Mouse (Mus musculus) mouse trophoblast stem cell (cell line): Measurements from ENCODE around the gene Vezt.

ENCODE experiments used
- in situ Hi-C, 2 experiments: fragments of 300-500 bp; cut with MseI, MboI; formaldehyde crosslinking; loops; 2 replicates in 1 of 2; 3 replicates in 1 of 2; pipeline ENCODE4 v1.15.1; 2025

The Vezt gene

GRCm38 (mm10) chr10:93912136-93912855 lies 123.3 kb downstream of the Vezt start:
- in situ Hi-C loops: no loop called here

DNA sequence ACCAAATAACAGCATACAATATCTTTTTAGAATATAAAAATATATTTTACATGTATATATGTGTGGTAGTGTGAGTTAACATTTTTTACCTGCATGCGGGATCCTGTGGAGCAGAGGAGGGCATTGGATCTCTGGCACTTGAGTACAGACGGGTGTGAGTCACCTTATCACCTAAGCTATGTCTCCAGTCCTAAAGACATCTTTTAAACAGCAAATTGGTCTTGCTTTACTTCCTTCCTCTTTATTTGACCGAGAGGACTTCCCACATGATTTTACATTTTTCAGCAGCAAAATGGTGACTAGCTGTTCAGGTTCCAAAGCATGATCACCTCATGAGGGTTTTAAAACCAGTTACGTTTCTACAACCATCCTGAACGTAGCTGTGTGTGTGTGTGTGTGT lies 124.3 kb downstream of the Vezt start:
- in situ Hi-C loops: no loop called here

DNA sequence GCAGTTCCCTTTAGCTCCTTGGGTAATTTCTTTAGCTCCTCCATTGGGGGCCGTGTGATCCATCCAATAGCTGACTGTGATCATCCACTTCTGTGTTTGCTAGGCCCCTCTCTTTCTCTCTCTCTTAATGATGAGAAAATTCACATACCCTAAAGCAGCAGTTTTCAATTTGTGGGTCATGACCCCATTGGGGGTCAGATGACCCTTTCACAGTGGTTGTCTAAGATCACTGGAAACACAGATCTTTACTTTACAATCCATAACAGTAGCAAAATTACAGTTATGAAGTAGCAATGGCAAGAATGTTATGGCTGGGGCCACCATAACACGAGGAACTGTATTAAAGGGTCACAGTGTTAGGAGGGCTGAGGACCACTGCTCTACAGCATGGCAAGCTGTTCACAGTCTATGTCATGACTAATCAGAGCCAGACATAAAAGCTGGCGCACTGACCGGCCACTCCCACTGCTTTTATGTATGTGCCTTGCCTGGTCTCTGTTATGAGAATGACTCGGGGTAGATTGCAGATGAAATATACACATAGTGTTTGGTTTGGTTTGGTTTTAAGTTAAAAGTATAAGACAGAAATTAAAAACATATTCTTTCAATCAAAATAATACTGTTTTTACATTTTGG lies 125.7 kb downstream of the Vezt start:
- in situ Hi-C loops: no loop called here

DNA sequence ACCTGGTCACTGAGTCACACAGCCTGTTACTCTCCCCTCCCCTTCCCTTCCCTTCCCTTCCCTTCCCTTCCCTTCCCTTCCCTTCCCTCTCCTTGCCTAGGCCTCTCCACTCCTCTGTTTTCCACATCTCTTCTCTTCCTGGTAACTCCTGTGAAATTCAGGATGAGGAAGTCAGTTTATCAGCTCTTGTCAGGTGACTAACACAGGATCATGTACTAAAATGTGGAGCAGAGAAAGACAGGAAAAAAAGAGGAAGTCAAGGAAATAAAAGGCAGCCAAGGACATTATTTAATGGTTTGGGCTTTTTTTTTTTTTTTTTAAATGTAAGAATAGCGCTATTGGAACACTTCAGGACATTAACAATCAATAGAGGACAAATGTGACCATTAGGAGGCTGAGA lies 126.6 kb downstream of the Vezt start:
- in situ Hi-C loops: no loop called here

GRCm38 (mm10) chr10:93908540-93908939 lies 127.1 kb downstream of the Vezt start:
- in situ Hi-C loops: no loop called here

GRCm38 (mm10) chr10:93907376-93907775 lies 128.2 kb downstream of the Vezt start:
- in situ Hi-C loops: no loop called here

- in situ Hi-C loops: no loop called here
Measured at GRCm38 (mm10) chr10:93899907-93900306, 135.7 kb downstream of the Vezt start.

DNA sequence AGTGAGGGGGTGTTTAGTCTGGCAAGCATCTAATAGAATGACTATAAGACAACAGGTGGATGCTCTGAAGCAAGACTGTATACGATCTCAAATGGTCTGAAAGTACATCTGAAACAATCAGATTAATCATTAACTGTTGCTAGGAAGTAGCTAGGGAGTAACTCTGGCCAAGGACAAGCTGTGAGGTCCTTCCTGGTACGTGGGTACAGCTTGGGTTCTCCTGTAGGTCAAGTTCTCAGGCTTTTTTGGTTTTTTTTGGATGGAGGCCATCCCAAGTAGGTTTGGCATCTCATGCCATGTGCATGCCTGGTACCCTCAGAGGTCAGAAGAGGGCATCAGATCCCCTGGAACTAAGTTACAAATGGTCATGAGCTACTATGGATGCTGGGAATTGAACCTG lies 136.3 kb downstream of the Vezt start:
- in situ Hi-C loops: no loop called here

DNA sequence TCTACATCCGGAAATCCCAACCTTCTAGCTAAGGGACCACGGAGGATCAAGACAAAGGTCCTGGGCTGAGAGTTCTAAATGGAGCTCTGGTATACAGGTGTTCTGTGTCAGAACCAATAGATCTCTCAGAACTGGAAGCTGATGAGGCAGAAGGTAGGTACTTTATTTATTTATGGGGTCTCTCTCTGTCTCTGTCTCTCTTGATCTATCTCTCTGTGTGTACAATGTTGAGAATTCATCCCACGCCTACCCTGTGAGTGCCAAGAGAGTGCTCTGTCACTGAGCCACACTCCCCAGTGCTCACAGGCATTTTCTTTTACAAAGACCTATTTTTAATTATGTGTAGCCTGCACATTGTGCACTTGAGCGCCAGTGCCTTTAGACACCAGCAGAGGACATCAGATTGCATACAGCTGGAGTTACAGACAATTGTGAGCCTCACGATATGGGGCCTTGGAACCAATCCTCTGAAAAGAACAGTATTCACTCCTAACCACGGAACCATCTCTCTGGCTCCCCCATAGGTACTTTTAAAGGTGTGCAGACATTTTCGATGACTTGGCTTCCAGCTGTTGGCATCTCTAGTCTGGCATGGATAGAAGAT lies 138.5 kb downstream of the Vezt start, which contains the start of gene Metap2:
Metap2 (minus strand) TSS at position 51 of the 604 bp plus-strand sequence.
- in situ Hi-C loops: no loop called here

DNA sequence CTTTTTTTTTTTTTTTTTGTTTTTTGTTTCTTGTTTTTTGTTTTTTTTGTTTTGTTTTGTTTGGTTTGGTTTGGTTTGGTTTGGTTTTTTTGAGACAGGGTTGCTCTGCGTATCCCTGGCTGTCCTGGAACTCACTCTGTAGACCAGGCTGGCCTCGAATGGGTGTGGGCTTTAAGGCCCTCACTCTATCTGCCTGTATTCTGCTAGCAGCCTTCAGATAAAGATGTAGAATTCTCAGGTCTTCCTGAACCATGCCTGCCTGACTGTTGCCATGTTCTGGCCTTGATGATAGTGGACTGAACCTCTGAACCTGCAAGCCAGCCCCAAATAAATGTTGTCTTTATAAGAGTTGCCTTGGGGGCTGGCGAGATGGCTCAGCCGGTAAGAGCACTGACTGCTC lies 143.1 kb downstream of the Vezt start:
- in situ Hi-C loops: no loop called here

DNA sequence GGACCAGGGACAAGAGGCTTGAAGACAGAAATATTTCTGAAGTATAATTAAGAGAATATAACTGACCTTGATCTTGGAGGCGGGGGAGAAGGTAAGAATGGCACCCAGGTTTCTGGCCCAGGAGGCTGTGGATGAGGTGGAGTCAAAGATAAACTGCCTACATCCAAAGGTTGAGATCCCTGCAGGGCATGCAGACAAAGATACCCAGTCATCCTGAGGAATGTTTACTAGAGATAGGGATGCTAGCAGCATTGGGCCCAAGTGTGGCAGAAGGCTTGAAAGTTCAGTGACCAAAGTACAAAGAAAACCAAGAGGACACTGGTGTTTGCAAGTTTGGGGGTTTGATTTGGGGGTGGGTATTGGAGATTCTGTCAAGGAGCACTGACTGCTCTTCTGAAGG lies 144.6 kb downstream of the Vezt start:
- in situ Hi-C loops: no loop called here

DNA sequence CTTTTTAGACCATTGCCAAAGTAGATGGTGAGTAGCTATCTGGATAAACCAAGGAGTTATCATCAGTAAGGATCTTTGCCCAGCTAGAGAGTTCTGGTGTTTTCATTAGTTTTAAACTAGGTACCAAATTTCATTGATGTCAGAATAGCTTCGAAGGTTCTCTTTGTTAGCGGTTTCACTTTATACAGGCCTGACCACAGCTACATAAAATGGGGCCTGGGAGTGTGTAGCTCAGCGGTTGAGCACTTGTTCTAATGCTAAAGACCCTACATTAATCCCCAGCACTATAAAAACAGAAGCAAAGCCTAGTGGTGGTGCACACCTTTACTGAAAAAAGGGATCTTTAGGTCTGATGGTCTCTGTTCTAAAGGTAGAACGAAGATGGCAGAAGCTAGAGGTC lies 145.1 kb downstream of the Vezt start:
- in situ Hi-C loops: no loop called here

DNA sequence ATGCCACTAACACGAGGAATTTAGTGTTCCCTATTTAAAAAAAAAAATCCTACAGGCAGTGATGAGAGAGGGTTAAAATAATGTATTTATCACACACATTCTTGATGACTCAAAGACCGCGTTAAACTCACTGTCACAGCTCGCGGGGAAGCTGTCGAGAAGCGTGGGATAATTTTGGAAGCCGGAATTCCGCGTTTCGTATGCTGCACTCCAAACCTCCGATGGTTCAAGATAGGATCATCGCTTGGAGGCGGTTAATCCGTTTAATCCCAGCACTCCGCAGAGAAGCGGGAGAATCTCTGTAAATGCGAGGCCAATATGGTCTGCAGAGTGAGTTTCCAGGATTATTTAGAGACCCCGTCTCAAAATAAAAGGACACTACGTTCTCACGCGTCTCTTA lies 145.6 kb downstream of the Vezt start:
- in situ Hi-C loops: no loop called here

GRCm38 (mm10) chr10:93889579-93889950 lies 146.1 kb downstream of the Vezt start:
- in situ Hi-C loops: no loop called here
